Mouse (Mus musculus) layer of hippocampus, postnatal 25 days (tissue): Measurements from ENCODE around the gene Gtf2e1. TPM values are rescaled to one million over a fixed set of nuclear protein-coding genes. Genes with fewer than 3 reads are reported as not detected.

Experiments used
- DNase-seq, 2 experiments: peaks; one replicate each; pipeline ENCODE4 v3.0.0; 2022; ENCODE audit warnings: mixed read lengths in 2 of 2, low spot score in 1 of 2; ENCODE audit errors: extremely low spot score in 1 of 2
- total RNA-seq, 2 experiments: library from RNA; stranded (reverse); gene quantifications; 2 replicates each; pipeline ENCODE4 v1.2.3; 2021

The Gtf2e1 gene
- total RNA-seq = 10 to 100 TPM; 17.2 to 18.8 TPM

GRCm38 (mm10) chr16:37539611-37540580 is at the start of gene Gtf2e1, which contains the start of gene Rabl3:
Gtf2e1 (minus strand) TSS chr16:37539789.
Rabl3 (plus strand) TSS chr16:37539885.
- peak; percentile 87 to 88 for DNase-seq

DNA sequence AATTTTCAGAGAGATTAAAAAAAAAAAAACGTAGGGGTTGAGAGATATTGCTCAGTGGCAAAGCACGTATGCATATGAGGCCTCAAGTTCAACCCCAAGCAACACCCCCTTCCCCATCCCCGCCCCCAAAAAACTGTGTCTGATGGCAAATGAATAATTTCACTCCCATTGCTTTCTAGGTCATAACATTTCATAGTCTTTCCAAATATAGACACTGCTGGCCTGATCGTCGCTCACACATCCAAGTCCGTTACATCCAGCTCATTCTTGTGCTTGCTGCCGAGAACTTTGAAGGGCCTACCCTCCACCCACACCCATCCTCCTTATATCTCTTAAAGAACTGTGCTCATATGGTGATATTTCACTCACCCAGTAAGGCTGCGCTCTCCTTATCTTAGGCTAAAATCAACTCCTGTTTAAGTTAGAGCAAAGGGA is 45.6 kb upstream of the Gtf2e1 start:
- no peak for DNase-seq

DNA sequence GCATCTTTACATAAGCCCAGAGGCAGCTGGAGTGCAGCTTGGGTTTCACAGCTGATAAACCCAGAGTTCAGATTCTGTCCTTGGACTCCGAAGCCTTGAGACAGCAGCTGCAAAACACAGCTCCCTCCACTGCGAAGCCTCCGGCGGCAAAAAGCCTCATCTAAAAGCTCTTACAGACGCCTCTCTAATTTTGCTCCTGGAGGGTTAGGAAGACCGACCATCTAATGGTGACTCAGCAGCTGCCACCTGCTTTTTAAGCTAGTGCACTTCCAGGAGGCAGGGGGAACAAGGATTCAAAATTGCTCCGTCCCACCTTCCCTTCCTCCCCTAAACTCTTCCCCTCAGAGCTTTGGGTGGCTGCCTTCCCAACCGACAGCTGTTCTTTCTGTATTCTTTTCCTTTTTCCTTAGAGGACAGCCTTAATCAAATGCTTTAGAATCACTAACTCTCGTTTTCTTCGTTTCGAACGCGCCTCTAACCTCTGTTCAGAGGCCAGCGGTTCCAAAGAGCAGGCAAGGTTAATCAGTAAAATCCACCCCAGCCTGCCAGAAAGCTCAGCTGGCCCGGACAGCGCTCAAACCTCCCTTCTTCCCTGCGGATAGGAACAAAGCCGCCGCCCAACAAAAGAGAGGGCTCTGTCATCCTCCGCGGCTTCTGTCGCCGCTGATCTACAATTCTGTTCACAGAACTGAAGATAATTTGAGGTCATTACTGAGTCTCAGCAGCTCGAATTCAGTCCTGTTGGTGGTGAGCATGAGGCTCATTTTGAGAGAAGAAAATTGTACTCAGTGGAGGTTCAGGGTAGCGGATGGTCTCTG is 44.8 kb upstream of the Gtf2e1 start:
- DNase-seq = peak; percentile 43 to 50

DNA sequence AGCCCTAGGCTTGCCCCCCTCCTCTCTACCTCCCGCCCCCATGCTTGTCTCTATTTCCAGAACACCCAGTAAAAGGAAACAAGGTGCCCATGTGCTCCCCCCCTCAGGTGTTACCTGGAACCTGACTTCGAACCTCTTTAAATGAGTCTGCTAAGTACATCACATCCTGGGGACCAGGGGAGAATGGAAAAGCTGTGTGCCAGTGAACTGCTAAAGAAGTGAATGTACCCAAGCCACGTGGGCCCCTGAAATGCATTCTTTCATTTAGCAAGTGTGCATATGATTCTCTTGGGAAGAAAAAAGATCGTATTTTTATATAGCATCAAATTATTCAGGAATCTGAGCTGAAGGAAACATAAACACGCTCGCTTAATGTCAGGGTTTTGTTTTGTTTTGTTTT is 44.2 kb upstream of the Gtf2e1 start:
- no peak for DNase-seq

DNA sequence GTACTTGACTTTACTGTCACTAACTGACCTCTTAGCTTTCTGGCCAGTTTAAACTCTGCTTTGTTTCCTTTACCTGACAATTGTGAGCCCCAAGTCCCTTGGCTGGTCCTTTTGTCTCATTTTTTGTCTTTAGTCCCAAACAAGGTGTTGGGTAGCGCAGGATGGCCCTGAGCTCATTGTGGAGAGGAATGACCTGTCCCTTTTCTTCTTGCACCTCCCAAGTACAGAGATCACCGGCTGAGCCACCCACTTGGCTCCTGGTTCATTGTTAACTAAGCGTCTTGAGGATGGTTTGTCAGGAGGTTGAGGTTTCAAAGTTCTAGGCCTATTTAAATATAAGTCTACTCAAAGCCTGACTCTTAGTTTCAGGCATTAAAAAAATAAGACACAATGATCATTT is 43.7 kb upstream of the Gtf2e1 start:
- DNase-seq = no peak

DNA sequence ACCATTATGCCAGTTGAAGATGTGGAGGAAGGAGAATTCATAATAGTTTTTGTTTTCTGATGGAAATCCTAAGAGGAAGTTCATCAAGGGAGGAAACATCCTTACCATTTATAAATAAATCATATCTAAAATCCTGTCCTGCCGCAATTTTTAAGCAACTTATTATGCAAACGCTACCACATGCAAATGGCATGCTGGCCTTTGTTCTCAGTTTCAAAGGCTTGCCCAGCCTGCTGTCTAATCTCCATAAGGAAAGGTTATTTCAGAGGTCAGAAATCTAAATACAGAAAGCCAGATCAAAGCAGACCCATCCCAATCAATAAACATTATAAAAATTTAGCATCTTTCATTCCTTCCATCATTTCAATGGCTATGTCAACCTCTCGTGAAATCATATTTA is 42.3 kb upstream of the Gtf2e1 start:
- DNase-seq = no peak

DNA sequence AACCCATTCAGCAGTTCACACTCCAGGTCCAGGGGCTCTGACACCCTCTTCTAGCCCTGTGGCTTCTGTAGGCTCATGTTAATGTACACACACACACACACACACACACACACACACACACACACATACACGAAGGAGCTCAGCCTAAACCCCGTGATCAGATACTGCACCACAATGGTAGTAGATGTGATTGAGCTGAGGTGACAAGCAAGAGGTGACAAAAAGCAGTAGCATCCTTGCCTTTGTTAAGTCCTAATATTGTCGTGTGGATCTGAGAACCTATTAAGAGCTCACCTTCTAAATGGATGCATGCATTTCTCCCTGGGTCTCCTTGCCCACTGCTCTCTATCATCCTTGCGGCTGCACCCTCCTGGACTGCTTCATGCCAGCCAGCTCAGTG is 41.1 kb upstream of the Gtf2e1 start:
- no peak for DNase-seq

DNA sequence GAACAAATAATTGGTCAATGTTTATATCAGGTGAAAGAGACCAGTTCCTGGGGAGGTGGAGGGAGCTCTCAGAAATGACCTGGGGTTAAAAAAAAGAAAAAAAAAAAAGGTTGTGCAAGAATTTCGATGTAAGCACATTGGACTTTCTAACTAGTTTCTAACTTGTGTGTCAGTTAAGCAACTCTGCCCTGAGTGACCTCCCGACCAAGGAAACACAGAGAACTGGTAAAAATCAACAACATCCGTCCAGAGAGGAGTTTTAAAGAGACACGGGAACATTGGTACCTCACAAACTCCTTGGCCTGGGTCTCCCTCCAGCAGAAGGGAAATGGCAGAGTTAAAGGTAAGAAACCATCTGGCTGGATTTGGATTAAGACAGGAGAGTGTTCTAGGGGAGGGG is 40.4 kb upstream of the Gtf2e1 start, which contains the start of gene Hgd:
Hgd (plus strand) TSS at position 160 of the 400 bp plus-strand sequence.
- DNase-seq = no peak

DNA sequence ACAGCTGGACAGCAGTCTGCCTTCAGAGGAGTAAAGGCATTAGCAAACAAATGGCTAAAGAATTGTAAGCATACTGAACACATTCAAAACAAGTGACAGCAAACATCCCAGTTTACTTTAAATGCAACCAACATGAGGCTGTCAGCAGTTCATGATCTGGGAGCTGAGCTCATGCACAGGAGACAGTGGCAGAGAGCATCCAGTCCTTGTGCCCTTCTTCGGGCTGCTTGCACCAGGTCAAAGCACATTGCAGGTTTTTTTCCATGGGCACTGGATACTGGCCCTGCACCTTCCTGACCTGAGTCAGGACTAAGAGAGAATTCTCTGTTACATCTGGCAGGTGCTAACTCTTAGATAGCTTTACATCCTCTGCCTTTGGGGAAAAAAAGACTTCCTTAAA is 40.0 kb upstream of the Gtf2e1 start:
- DNase-seq = no peak

DNA sequence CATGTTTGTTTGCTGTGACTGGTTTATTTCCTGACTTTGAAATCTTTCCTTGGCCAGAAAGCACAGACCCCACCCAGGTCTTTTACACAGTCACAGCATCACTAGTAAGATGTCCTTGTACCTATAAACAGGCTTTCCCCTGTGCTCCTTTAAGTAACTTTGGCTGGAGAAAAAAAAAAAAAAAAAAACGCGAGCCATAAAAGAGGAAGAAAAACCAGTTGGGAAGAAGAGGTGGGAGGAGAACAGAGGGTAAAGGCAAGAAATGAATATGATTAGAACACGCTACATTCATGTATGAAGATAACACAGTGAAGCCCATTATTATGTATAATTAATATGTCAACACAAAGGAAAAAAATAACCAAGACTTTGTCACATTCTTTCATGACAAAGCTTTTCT is 35.7 kb upstream of the Gtf2e1 start:
- no peak for DNase-seq

GRCm38 (mm10) chr16:37573061-37573460 is 33.5 kb upstream of the Gtf2e1 start:
- no peak for DNase-seq

- no peak for DNase-seq
Measured at GRCm38 (mm10) chr16:37572117-37572754, 32.6 kb upstream of the Gtf2e1 start.

- DNase-seq = no peak
Measured at GRCm38 (mm10) chr16:37571554-37571953, 32.0 kb upstream of the Gtf2e1 start.

DNA sequence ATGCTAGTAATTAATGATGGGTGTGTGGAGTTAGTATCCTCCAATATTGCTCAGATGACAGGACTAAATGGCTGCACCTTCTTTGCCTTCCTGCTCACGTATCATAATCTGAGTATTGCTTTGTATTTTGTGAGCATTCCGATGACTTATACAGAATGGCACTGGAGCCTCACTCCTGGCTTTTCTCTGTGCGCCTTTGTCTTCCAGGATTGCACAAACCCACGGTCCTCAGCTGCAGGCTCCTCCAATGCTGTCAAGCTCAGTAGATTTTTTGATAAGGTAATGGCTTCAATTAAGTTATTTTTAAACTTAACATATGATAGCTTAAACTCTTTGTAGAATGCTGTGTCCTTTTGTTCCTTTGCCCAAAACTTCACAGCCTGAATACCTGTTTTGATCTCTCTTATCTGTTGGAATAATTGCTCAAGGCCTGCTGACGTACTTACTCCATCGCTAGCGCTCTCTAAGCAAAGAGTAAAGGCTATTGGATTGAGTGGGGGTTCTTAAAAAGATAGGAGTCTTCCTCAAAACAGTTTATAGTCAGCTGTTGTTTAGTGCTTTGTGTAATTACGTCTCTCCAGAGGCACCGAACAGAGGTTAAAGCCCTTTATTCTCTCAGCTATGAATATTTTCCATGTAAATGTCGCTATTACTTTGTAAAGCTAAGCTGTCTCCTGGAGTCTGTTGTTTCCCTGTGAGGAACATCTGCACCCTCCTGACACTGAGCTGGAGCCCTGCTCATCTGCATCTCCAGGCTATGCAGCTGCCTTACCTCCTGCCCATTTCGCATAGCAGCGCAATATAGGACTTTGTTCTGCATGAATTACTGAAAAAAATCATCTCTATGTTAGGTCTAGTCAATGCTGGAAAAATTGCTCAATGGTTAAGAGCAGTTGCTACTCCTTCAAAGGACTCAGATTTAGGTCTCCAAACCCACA is 27.8 kb upstream of the Gtf2e1 start:
- no peak for DNase-seq

- DNase-seq = no peak
Measured at GRCm38 (mm10) chr16:37566107-37566506, 26.5 kb upstream of the Gtf2e1 start.

DNA sequence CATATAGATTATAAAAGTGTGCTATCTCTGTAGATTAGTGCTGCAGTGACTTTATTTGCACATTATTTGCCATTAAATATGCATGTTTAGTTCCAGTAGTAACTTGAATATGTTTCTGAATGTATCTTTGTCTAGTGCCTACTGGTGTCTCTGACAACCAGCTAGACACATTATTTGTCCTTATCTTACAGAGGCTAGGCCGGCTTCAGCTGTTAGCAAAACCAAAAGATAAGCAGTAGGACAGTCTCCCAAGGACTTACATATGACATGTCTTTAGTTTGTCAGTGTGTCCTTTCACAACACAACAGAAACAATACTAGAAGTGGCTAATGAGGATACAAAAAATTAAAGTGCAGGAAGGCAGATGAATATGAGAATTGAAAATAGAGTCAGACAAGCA is 25.5 kb upstream of the Gtf2e1 start:
- DNase-seq = no peak

- DNase-seq = no peak
Measured at GRCm38 (mm10) chr16:37562961-37563360, 23.4 kb upstream of the Gtf2e1 start.

- DNase-seq = no peak
Measured at GRCm38 (mm10) chr16:37562414-37562813, 22.8 kb upstream of the Gtf2e1 start.

DNA sequence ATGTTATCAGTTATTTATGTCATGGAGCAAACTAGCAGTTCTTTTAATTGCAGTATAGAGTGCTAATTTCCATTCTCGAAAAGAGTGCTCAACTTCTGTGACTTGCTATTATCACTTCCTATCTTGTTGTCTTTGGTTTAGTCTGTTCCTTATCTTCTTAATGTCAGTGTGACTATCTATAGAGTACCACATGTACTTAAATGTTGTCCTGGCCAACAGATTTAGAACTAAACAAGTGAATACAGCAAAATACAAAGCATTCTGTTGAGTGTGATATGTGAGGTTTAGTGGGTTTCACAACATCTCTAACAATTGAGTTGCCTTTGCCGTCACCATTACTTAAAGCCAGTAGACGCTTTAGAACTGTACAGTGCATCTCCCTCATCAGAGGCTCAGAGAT is 13.2 kb upstream of the Gtf2e1 start:
- no peak for DNase-seq

- no peak for DNase-seq
Measured at GRCm38 (mm10) chr16:37550981-37551380, 11.4 kb upstream of the Gtf2e1 start.
